Mouse (Mus musculus): Measurements from ENCODE around the gene Cdca4.
"Not testable (repeated sequence)": the region's sequence is repeated elsewhere in the genome, so short reads cannot be mapped to it uniquely, and the experiment has no call there.

Gene Cdca4

DNA sequence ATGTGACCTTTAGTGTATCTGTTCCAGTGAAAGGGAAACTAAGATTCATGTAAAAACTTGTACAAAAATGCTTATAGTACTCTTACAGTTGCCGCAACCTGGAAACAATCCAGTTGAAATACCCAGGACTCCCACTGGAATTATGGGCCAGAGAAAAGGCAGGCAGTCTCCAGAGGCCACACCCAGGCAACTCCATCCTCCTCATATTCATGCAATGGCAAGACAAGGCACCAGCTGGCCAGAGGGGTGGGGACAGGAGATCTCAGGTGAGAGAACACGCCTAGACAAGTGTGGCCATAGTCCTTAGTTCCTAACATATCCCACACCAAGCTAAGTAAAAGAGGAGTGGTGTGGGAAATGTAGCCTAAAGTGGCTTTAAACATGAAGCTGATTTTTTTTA is 6.5 kb downstream of the Cdca4 start:
- no peak for DNase-seq (ENCODE audit: low spot score)

DNA sequence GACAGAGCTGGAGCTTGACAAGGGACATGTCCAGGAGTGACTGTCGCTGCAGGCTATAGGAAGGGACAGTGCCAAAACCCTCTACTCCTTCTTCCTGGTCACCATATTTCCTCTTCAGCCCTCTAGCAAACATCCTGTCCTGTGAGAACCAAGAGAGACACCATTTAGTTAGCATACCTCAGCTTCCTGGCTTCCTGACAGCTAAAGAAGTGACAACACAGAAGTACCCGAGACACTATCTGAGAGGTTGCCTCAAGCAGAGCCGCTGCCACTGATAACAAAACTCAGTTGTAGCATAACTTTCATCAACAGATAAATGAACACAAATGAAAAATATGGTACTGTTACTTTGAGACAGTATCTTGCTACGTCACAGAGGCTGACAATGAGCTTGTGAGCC is 7.2 kb downstream of the Cdca4 start:
- no peak for DNase-seq (ENCODE audit: low spot score)

DNA sequence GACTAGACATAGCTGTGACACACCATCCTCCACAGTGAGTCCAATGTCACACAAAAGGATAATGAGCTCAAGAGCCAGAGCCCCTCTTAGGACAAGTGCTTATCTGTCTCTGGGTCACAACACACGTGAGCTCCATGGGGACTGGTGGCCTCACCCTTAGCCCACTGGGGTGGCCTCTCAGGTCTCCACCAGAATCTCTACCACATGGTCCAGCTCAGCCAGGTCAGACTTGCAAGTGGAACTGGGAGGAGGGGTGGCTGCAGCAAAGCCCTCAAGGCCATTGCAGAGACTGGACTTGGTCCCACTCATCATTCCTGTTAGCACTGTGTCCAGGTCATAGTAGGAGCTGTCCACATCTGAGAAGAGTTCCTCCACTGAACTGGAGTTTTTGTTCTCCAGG is 8.0 kb downstream of the Cdca4 start:
- no peak for DNase-seq (ENCODE audit: low spot score)

DNA sequence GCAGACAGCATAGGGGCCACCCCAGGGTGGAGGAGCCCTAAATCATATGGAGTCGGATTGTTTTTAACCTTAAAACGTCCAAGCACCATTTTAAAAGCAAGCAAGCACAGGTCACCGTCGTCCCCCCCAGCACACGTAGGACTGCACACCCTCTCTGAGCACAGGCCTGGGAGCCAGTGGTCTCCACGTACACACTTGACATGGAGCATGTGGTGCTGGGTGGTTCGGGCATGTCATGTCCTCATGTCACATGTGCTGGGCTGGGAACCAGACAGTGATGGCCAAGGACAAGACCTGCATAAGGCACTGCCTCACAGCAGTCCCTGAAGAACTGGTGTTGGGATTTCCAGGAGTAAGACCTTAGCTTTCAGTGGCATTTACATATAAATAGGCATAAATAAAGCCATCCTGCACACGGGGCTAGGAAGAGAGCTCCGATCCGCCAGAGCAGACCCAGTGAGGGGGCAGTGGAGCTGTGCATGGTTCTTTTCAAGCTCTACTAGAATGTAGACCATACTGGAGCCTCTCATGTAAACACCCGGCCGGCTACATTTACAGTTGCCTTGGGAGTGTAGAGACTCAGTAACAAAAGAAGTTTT is 8.7 kb downstream of the Cdca4 start:
- no peak for DNase-seq (ENCODE audit: low spot score)

DNA sequence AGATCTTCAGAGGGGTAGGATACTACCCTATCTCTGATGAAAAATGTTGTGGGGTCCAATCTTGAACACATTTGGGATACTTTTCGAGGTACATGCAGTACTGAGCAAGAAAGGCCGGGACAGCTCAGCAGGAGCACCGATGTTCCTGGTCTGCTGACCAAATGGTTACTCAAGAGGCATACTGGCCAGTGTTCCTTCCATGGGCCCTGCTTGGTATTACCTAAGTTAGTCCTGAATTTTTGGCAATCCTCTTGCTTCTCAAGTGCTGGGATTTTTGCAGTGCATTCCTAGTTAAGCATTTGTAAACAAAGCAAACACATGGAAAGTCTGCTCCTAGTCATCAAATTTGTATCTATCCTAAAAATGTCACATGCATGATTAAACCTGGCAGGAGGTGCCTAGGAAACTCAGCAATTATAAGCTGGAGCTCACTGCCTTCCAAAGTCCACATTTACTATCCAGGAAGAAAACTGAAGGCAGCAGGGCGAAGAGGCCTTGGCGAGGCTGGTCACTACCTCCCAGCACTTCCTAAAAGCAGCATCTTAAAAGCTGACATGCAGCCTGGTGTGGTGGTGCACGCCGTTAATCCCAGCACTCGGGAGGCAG is 10.1 kb downstream of the Cdca4 start:
- DNase-seq (ENCODE audit: low spot score), result no peak

DNA sequence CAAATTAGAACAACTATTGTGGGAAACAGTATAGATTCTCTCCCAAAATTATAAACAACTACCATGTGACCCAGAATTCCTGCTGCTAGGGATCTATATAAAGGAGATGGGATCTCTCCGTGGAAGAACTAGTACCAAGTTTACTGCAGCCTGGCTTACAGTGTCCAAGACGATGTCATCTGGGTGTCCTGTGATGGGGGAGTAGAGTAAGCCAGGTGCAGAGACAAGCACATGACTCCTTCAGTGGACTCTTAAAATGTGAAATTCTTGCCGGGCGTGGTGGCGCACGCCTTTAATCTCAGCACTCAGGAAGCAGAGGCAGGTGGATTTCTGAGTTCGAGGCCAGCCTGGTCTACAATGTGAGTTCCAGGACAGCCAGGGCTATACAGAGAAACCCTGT is 12.4 kb downstream of the Cdca4 start:
- DNase-seq (ENCODE audit: low spot score), result not testable (repeated sequence)

DNA sequence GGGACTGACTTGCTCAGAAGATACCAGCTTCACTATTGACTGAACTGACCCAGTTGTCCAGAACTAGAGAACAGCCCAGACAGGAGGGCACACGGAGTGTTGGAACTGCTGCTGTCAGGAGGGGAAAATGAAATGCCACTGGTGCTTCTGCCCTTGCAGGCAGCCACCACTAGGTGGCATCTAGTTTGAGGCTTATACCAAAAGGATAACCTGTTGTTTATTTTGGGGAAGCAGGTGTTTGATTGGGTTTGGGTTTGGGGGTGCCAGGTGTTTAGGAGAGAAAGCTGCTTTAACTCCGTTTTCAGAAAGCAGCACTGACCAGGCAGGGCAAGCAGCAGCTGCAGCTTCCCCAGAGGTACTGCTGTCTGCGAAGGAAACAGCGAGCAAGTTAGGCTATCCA is 12.9 kb downstream of the Cdca4 start:
- no peak for DNase-seq (ENCODE audit: low spot score)

DNA sequence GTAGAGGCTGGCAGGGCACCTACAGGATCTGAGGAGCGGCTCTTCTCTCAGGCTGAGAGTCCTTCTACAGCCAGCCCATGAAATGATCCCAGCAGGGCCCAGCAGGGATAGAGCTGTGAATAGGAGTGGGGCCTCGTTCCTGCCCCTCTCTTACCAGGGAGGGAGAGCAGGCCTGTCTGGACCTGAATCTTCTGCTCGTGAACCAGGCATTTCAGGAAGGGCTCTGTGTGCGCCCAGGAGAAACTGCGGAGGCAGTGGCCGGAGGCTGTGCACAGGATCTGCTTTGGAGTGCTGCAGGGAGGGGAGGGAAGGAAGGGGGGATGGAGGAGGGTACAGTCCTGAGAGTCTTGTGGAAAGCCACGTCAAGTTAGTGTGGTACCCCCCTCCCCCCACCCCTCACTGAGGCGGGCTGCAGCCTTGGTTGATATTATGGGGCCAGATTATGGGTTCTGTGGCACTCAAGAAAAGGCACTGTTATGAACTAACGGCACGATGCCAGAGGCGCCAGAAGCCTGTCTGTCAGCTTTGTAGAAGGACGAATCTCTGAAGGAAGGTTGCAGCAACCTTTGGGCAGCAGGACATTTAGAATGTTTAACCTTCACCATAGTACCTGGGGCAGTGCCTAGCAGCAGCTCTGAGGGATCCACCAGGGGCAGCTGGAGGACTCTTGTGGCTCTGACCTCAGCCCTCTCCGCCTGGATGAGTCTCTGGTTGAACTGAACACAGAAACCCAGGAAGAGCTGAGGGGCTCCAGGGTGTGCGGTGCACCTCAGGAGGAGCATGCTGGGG is 14.3 kb downstream of the Cdca4 start:
- no peak for DNase-seq (ENCODE audit: low spot score)

DNA sequence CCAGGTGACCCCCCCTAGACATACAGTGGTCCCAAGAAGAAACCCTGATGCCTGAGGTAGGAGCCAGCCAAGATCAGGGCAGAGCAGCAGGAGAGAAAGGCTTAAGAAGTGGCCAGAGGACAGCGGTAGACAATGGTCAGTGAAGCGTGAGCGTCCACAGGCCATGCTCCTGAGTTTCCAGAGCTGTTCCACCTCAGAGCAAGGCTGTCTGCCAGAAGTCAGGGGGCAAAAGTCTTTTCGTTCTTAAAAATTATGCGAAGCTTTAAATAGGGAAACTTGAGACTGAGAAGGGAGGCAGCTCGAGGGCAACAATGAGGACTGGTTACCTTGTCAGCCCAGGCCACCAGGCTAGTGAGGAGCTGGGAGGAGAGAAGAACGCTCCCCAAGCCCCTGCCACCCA is 15.9 kb downstream of the Cdca4 start:
- DNase-seq (ENCODE audit: low spot score), result no peak

DNA sequence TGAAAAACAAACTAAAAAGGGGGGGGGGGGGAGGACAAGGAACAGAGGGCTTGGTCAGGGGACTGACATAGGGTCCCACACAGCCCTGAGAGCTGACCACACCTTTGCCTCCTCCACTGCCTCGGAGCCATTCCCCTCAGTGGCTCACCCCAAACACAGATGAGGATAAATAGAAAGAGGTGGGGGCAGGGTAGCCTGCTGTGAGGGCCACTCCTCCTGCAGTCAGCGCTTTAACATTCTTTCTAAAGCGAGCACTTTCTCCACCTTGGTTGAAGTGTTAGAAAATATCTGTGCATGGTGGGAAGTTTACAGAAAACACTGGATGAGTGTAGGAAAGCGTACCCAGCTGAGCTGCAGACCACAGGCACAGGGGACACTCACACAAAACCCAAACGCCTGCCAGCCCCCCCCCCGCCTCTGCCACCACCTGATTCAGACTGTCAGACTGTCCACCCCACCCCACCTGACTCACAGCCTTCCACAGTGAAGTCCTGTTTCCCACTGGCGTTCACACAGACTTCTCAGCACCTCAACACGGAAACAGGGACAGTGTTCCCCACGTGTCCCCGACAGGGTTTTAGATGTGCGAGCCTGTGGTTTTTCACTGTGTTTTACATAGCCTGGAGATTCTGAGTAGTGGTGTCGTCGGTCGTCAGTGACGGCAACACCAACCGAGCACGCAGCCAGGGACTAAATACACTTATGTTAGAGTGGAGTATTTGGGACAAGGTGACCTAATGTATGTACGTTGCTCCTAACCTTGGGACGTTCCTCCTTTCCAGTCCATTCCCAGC is 18.9 kb downstream of the Cdca4 start:
- DNase-seq (ENCODE audit: low spot score), result no peak

DNA sequence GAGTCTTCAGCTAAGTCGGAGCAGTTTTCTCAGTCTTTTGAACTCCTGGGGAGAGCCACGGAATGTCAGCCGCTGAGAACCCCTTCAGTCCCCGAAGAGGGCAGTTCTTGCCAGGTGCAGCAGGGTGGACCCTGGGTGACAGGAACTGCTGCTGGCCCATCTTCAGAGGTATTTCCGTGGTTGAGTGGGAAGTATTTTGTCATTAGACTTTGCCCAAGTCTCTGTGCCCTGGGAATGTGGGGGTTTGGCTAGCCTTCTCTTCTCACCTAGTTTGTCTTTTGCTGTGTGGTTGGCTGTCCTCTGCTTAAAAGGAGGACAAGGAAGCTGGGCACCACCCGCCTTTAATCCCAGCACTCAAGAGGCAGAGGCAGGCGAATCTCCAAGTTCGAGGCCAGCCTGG is 19.6 kb downstream of the Cdca4 start:
- no peak for DNase-seq (ENCODE audit: low spot score)

DNA sequence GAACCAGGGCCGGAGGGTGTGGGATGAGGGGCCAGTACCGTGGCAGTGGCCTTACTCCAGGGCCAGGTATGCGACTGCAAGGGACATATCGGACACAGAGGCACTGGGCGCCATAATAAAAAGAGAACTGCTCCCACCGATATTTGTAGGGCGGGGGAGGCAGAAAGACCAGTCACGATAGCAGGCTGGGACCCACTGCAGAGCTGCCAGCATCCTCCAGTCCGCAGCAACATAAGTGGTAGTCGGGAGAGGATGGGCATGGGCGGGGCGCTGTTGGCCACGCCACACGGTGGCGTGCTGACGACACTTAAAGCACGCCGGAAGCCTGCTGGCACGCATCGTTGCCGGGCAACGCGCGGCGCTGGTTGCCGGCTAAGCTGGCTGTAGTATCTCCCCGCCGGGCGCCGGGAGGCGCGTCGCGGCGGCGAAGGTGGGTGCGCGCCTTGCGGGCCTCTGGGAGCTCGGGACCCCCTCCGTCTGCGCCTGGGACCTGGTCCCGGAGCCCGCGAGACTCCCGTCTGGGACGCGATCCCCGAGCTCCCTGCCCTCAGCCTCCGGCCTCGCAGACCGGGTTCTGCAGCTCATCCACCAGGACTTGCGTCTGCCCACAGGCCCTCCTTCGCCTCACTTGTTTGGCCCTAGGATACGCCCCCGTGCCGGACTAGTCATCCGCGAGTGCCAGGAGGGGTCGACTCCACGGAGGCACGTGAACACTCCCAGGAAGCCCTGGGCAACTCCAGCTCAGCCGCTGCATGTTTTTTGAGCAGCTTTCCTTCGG is 20.4 kb downstream of the Cdca4 start, which contains the start of gene Clba1:
Clba1 (plus strand) TSS at position 351 of the 778 bp plus-strand sequence.
- DNase-seq (ENCODE audit: low spot score), result peak; percentile 64

DNA sequence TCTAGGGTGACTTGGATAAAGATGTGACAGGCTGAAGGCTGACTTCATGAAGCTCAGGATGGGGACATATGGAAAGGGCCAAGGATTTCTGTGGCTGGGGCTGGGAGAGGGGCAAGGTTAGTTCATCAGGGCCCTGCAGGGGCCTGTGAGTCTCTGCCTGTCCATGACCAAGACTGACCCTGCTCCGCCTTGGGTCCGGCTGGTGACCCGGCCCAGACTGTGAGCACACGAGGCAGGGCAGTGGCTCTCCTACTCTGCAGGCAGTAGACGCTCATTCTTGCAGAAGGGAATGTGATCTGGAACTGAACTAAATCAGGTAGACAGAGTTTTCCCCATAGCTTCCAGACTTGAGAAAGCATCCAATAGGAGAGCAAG is 21.0 kb downstream of the Cdca4 start:
- DNase-seq (ENCODE audit: low spot score), result no peak

DNA sequence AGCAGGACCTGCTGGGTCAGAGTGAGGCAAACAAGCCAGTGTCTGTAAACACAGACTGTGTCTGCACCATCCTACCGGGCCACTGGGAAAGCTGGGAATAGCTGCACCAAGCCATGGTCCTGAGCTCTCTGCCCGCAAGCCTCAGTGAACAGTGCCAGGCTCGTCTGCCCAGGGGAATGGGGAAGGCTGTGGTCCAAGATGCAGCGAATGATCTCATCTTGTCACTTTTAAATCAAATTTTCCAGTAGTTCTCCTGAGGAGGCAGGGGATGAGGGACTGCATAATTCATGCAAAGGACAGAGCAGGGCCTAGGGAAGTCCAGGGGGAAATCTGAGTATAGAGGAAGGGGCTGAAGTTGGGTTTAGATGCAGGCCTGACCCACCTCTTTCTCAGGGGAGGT is 21.4 kb downstream of the Cdca4 start:
- DNase-seq (ENCODE audit: low spot score), result no peak

DNA sequence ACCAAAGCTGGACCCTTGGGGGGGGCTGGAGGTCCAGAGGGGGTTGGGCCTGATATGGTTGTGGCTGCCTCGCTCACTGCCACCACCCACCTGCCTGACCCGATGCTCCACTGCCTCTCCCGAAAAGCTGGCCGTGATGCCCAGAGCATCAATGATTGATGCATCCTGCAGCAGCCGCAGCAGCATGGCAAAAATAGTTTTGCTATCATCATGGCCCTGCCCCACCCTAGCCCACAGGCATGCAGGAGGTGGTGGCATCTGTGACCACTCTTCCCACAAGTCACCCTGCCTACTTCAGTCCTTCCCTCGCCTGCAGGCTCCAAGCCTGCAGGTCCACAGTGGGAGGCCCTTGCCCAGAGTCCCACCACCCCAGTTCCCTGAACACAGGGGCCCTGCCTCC is 23.2 kb downstream of the Cdca4 start:
- no peak for DNase-seq (ENCODE audit: low spot score)

DNA sequence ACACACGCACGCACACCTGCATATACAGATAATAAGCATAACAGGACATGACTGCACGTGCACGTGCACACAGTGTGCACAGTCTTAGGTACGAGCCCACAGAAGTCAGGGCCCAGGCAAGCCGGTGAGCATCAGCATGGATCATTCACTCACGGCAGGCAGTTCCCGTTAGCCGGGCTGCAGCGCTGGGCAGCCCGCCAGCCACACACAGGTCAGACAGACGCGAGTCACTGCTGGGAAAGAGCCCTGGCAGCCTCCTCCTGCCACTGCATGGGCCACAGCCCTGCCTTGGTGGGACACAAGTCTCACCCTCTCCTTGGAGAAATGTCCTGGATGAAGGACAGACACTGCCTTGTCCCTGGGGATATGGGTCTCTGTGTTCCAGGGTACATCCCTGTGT is 25.2 kb downstream of the Cdca4 start:
- DNase-seq (ENCODE audit: low spot score), result no peak

DNA sequence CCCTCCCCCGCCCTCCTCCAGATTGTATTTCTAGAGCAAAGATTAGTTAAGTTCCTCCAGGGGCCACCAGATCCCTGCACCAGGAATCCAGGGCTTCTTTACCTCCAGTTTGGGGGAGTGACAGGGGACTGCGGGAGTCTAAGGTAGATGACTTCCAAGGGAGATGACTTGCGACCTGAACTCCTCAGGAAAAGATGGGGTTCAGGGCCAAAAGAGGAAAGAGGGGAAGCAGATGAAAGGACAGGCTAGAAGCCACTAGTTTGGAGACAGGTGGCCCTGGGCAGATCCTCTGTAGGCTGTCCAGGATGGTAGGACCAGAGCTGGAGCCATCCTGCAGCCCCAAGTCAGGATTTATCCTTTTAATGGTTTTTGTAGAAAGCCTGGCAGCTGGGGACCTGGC is 26.3 kb downstream of the Cdca4 start:
- DNase-seq (ENCODE audit: low spot score), result no peak

DNA sequence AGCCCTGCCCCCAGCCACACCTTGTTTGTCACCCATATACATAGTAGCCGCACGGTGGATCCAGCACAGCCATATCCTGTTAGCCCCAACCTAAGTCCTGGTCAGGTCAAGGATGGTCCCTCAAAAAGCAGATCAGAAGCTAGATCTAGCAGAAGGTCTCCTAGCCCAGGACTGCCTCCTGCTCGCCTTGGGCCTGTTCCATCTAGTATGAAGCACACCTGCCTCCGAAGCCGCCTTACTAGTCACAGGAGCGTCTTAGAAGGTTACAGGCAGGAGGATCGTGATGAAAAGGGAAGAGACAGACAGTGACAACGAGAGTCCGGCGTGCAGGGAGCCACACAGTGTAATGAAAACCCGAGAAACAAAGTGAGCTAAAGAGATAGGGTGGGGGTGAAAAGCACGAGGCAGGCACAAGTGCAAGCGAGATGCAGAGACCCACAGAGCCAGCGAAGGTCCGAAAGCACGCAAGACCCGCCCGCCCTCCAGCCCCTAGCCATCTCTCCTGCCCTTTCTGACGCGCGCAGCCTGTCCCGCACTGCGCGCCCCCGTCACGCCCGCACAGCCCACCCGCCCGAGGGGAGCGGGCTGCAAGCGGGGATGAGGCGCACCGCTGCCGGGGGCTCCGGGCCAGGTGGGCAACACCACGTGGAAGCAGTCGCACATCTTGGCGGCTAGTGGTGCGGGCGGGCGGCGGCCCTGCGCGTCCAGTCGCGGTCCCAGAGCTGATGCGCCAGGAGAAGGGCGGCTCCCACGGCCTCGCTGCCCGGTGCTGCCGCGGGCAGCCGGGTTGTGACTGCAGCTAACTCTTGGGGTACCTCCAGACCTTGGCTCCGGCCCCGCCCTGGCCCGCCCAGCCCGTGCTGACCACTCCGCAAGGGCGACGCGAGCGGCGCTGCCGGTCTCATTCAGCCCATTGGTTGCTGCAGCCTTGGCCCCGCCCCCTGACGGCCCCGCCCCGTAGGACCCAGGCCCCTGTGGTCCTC is 27.1 kb downstream of the Cdca4 start, which contains the start of gene Ahnak2:
Ahnak2 (minus strand) TSS at position 794 of the 983 bp plus-strand sequence.
- no peak for DNase-seq (ENCODE audit: low spot score)

DNA sequence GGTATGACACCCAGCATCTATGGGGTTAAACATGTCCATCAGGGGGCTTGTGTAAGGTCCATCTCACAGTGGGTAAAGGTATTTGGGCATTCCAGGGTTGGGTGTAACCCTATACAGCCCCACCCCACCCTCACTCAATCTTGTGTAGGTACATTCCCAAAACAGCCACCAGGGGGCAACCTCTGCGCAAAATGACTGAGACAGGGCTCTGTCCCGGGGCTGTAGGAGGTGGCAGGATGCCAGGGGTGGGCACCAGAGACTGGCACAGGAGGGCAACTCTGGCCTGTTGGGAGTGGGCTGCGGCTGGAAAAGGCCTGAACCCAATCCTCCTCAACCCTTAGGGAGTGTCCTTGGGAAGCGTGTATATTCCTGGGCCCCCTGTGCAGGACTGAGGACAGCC is 28.7 kb downstream of the Cdca4 start:
- peak; percentile 45 for DNase-seq (ENCODE audit: low spot score)

DNA sequence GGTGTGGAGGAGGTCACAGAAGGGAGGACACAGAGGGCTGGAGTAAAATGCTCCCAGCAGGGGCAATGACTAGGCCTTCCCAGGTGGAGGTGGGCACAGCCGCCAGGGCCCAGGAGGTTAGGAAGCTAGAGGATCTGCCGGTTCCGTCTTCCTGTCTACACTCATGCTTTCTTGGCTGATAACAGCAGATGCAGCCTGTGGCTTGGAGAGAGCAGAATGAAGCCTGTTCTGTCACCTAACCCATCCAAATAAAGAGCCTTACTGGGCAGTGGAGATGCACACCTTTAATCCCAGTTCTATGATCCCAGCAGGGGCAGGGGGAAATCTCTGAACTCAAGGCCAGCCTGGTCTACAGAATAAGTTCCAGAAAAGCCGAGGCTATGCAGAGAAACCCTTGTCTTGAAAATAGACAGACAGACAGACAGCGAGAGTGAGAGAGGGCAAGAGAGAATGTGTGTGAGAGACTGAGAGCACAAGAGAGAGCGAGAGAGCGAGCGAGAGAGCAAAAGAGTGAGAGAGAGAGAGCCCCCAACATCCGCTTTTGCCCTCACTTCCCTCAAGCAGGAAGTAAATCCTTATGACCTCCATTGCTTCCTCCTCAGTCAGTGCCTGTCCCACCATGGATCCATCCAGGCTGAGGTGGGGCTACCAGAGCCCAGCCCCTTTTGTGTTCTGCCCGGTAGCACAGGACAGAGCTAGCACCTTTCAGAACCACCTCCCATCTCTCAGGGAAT is 29.8 kb downstream of the Cdca4 start:
- no peak for DNase-seq (ENCODE audit: low spot score)
